Mouse (Mus musculus) neural tube, embryonic 14.5 days (tissue): ENCODE results near the gene Gm28042. TPM values are rescaled to one million over a fixed set of nuclear protein-coding genes. Genes with fewer than 3 reads are reported as not detected.

Experiments
- ATAC-seq: fragments of 200-750 bp; cut with Nextera tagmentation; 2 replicates; pipeline ENCODE4 v1.8.0; 2017; ENCODE audit warnings: low read depth, mild to moderate bottlenecking, moderate TSS enrichment, moderate library complexity
- H3K27ac ChIP-seq: fragments of 300-500 bp; sonication (generic); 2 replicates; pipeline ENCODE4 v1.5.1; 2014; ENCODE audit warnings: low read depth, mild to moderate bottlenecking, control low read depth, low read length, moderate library complexity, mixed read lengths
- H3K27me3 ChIP-seq: fragments of 300-500 bp; sonication (generic); 2 replicates; pipeline ENCODE4 v1.6.1; 2014; ENCODE audit warnings: low read length; ENCODE audit not compliant: control insufficient read depth, insufficient read depth
- H3K36me3 ChIP-seq: fragments of 300-500 bp; sonication (generic); 2 replicates; pipeline ENCODE4 v1.6.1; 2014; ENCODE audit warnings: low read length, mixed read lengths; ENCODE audit not compliant: control insufficient read depth, insufficient read depth
- H3K4me1 ChIP-seq: fragments of 300-500 bp; sonication (generic); 2 replicates; pipeline ENCODE4 v1.6.1; 2014; ENCODE audit warnings: low read length; ENCODE audit not compliant: control insufficient read depth, insufficient read depth
- H3K4me2 ChIP-seq: fragments of 300-500 bp; sonication (generic); 2 replicates; pipeline ENCODE4 v1.6.1; 2014; ENCODE audit warnings: mild to moderate bottlenecking, low read depth, low read length, control low read depth
- H3K4me3 ChIP-seq: fragments of 300-500 bp; sonication (generic); 2 replicates; pipeline ENCODE4 v1.5.1; 2014; ENCODE audit warnings: low read depth, low read length, control low read depth, mixed read lengths
- H3K9ac ChIP-seq: fragments of 300-500 bp; sonication (generic); replicated peaks from 2 replicates; pipeline ENCODE4 v1.6.1; 2014; ENCODE audit warnings: low read depth, mild to moderate bottlenecking, control low read depth, low read length, mixed read lengths
- H3K9me3 ChIP-seq: fragments of 300-500 bp; sonication (generic); 2 replicates; pipeline ENCODE4 v1.6.1; 2016; ENCODE audit warnings: low read length; ENCODE audit not compliant: control insufficient read depth
- WGBS: fragments of 180-500 bp; shearing (Covaris S2); extraction: QIAGEN DNeasy Blood & Tissue Kit; methylation state at CpG from one replicate; pipeline ENCODE4 v1.1.7; 2014; 5-methylcytosine and 5-hydroxymethylcytosine counted together
- polyA plus RNA-seq: library from polyadenylated mRNA; unstranded; fragments of >200 nt; fragmentation: Nextera tagmentation; extraction: Ambion mirVana; gene quantifications from 2 replicates; pipeline ENCODE4 v1.2.1, GENCODE M21; 2014

Gm28042 gene
- polyA plus RNA-seq, 1 experiment from 2014 or later: 7.5 TPM

DNA sequence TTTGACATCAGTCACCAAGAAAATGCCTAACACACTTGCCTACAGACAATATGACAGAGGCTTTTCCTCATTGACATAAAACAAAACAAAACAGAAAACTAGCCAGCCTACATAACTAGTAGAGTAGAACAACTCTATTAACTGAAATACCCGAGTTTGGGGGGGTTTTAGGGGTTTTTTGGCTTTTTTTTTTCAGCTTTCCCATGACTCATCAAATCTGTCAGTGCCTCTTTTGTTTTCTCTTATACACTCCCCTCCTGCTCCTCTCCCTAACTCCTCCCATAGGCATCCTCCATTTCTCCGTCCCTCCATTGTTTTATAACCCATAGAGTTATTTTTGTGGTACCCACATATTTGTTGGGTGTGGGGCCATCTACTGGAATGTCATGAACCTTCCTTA, 33.8 kb upstream of the Gm28042 start:
- no peak for ATAC-seq
- 55% methylated on average over 2 of the region's 2 CpGs for WGBS
- no peaks in the 10 kb centered on the region for H3K27me3 ChIP-seq

DNA sequence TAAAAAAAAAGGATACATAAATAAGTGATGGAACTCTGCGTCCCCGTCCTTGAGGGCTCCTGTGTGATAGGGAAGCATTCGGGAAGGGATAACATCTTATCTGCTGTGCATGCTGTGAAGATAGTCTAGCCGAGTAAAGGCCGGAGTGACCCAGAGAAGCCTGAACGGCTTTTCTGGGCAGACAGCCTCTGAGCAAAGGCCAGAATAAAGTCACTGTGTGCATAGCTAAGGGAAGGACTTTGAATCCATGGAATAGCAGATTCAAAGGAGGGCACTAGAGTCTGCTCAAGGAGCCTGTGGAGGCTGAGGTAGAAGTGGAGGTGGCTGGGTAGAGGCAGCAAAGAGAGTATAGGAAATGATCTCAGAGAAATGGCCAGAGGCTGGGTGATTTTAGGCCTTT, 32.5 kb upstream of the Gm28042 start:
- no peak overlapping the region; the same call in 1 of the 2 replicates for H3K27ac ChIP-seq
- no peaks in the 10 kb centered on the region for H3K36me3 ChIP-seq
- H3K4me3 ChIP-seq: no peak overlapping the region
- H3K27me3 ChIP-seq: no peaks in the 10 kb centered on the region
- no peak for ATAC-seq
- no peaks in the 10 kb centered on the region for H3K4me1 ChIP-seq
- H3K9me3 ChIP-seq: no peaks in the 10 kb centered on the region
- no peak overlapping the region for H3K4me2 ChIP-seq
- no peak overlapping the region for H3K9ac ChIP-seq
- WGBS: 84% methylated on average over 6 of the region's 6 CpGs

More for the DNA sequence above, 33.8 kb upstream of the Gm28042 start:
- Histone ChIP-seq H3K4me1 (no peaks in the 10 kb centered on the region), H3K4me3 (no peak overlapping the region), H3K27ac (no peak overlapping the region), H3K36me3 (no peaks in the 10 kb centered on the region), H3K9me3 (no peaks in the 10 kb centered on the region), H3K9ac (no peak overlapping the region), H3K4me2 (no peak overlapping the region)

GRCm38 (mm10) chr2:119995391-119996281, 31.7 kb upstream of the Gm28042 start:
- Histone ChIP-seq H3K4me1 (no peaks in the 10 kb centered on the region), H3K4me2 (no peak overlapping the region), H3K27me3 (no peaks in the 10 kb centered on the region), H3K4me3 (no peak overlapping the region), H3K9me3 (no peaks in the 10 kb centered on the region), H3K9ac (no peak overlapping the region), H3K27ac (peak overlapping the region; percentile 57), H3K36me3 (no peaks in the 10 kb centered on the region)
- no peak for ATAC-seq
- 71% methylated on average over 9 of the region's 9 CpGs for WGBS

DNA sequence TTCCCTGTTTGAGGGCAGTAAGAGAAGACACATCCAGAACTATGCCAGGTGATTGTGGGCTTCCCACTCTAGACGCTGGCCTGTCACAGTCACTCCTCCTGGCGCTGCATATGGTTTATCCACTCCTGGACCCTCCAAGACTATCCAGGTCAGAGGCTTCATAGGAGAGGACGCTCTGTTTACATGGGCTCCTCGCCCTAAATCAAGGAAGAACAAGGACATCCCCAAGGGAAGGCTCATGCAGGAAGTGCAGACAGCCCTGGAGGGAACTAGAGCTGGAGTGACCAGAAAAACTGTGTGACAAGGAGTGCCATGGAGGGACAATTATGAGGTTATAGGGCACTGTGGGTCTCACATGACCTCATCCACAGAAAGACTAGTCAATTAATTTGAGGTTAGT, 29.9 kb upstream of the Gm28042 start:
- WGBS: 85% methylated on average over 4 of the region's 4 CpGs
- Histone ChIP-seq H3K4me2 (no peak overlapping the region), H3K9me3 (no peaks in the 10 kb centered on the region), H3K36me3 (no peaks in the 10 kb centered on the region), H3K4me3 (no peak overlapping the region), H3K9ac (no peak overlapping the region), H3K4me1 (no peaks in the 10 kb centered on the region), H3K27ac (no peak overlapping the region), H3K27me3 (no peaks in the 10 kb centered on the region)
- no peak for ATAC-seq

GRCm38 (mm10) chr2:119999731-120000130, 27.6 kb upstream of the Gm28042 start:
- Histone ChIP-seq H3K36me3 (no peaks in the 10 kb centered on the region), H3K27me3 (no peaks in the 10 kb centered on the region), H3K4me3 (no peak overlapping the region), H3K27ac (no peak overlapping the region), H3K4me1 (no peaks in the 10 kb centered on the region), H3K9me3 (no peaks in the 10 kb centered on the region), H3K9ac (no peak overlapping the region), H3K4me2 (no peak overlapping the region)
- ATAC-seq: no peak
- WGBS: 96% methylated on average over 2 of the region's 2 CpGs

- no peaks in the 10 kb centered on the region for H3K4me1 ChIP-seq
- no peak for ATAC-seq
- H3K27me3 ChIP-seq: no peaks in the 10 kb centered on the region
- H3K9me3 ChIP-seq: no peaks in the 10 kb centered on the region
- no peak overlapping the region for H3K9ac ChIP-seq
- no peak overlapping the region for H3K4me3 ChIP-seq
- H3K4me2 ChIP-seq: no peak overlapping the region
- H3K36me3 ChIP-seq: peaks cover 3% of the 10 kb centered on the region; the same call in 1 of the 2 replicates
- 90% methylated on average over 3 of the region's 3 CpGs for WGBS
- H3K27ac ChIP-seq: no peak overlapping the region
Measured at GRCm38 (mm10) chr2:120000882-120001584, 26.3 kb upstream of the Gm28042 start.

DNA sequence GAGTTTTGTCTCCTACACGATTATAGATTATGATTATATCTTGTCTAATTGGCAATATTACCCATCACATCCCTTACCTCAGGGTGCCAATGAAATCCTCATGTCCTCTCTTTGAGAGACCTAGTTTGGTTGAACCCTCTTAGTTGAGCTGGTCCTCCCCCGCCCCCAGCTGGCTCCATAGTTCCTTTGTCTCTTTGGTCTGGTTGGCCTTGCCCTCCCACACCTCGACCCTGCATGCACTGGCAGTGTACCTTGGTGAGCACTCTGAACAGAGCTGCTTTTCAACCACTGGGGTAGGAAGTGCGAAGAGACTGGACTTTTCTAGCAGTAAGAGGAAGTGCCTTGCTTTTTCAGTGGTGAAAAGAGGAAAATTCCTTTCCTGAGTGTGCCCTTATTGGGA, 25.3 kb upstream of the Gm28042 start:
- H3K27ac ChIP-seq: no peak overlapping the region

GRCm38 (mm10) chr2:120003970-120004369, 23.3 kb upstream of the Gm28042 start:
- Histone ChIP-seq H3K4me3 (no peak overlapping the region), H3K9me3 (no peaks in the 10 kb centered on the region), H3K4me2 (no peak overlapping the region), H3K27ac (no peak overlapping the region), H3K4me1 (no peaks in the 10 kb centered on the region), H3K9ac (no peak overlapping the region), H3K27me3 (no peaks in the 10 kb centered on the region), H3K36me3 (peaks cover 3% of the 10 kb centered on the region; the same call in 1 of the 2 replicates)
- 91% methylated on average over 2 of the region's 2 CpGs for WGBS
- no peak for ATAC-seq

More for the DNA sequence above, 25.3 kb upstream of the Gm28042 start:
- Histone ChIP-seq H3K9ac (no peak overlapping the region), H3K36me3 (peaks cover 3% of the 10 kb centered on the region; the same call in 1 of the 2 replicates), H3K4me2 (no peak overlapping the region), H3K4me3 (no peak overlapping the region), H3K4me1 (no peaks in the 10 kb centered on the region), H3K9me3 (no peaks in the 10 kb centered on the region), H3K27me3 (no peaks in the 10 kb centered on the region)
- ATAC-seq: no peak
- 83% methylated on average over 4 of the region's 4 CpGs for WGBS

GRCm38 (mm10) chr2:120006696-120007095, 20.6 kb upstream of the Gm28042 start:
- Histone ChIP-seq H3K4me3 (no peak overlapping the region), H3K36me3 (peaks cover 3% of the 10 kb centered on the region; the same call in 1 of the 2 replicates), H3K4me2 (no peak overlapping the region), H3K27ac (no peak overlapping the region), H3K4me1 (no peaks in the 10 kb centered on the region), H3K9ac (no peak overlapping the region), H3K9me3 (no peaks in the 10 kb centered on the region), H3K27me3 (no peaks in the 10 kb centered on the region)
- ATAC-seq: no peak
- 95% methylated on average over 7 of the region's 7 CpGs for WGBS
